Mouse (Mus musculus) erythroblast, embryonic 14.5 days (primary cell): ENCODE results near the gene Epha2.

Experiments
- GATA1 ChIP-seq: IDR thresholded peaks from 2 replicates; pipeline ENCODE4 v1.6.1; 2012; ENCODE audit warnings: low read length, inconsistent platforms, mixed read lengths
- TAL1 ChIP-seq: IDR thresholded peaks from 3 replicates; pipeline ENCODE4 v1.6.1; 2012; ENCODE audit warnings: low read length, inconsistent platforms, mixed read lengths

- TF ChIP-seq GATA1 (no peak), TAL1 (no peak)
Observed at GRCm38 (mm10) chr4:141317914-141318313, 16.9 kb downstream of the Epha2 start.
